Comparison of ENCODE assay signal across 10 mouse cellular contexts in the genomic region with DNA sequence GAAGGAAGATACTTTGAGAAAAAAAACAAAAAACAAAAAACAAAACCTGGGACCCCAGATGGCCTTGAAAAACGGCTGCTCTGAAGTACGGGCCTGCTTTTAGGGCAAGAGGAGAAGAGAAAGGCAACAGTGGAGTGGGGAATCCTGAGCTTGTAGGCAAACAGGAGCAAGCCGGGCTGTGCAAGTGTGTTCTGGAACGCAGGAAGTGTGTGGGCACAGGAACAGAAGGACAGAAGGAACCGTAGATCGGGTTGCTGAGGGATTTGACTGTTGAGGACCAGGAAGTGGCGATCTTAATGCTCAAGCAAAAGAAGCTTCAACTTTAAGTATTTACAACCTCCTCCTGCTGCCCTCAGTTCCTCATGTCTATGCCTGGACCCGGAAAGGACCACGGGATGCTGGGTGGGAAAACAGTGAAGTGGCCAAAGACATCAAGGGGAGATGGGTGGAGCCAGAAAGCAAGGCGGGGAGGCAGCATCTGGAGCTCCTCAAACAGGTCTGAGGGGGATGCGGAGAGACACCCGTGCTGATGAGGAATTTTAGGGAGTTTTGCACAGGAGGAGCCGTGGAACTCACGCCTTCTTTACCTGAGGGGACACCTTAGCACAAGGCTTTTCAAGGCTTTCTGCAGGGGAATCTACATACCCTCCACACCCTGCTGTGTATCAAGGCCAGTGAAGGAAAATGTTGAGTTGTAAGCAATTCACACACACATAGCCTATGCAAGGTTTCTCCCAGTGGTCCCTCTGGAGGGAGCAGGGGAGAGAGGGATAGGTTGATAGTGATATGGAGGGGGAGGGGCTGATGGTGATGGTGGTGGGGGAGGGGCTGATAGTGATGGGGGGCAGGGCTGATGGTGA. TPM values are rescaled to one million over a fixed set of nuclear protein-coding genes. Genes with fewer than 3 reads are reported as not detected.
DNase-seq lines count a peak whose midpoint lies in the region; ATAC-seq and TF ChIP-seq lines count a peak whose summit lies in the region.
"Had no signal": no experiment of that assay in that cellular context is flagged by ENCODE, and none has a peak within 500 bp of the region (broad histone marks: within the 10 kb centered on the region; RNA-seq: fewer than 3 reads in every experiment).

No protein-coding gene starts in this region.

- no peaks in the 10 kb centered on the region for H3K36me3 ChIP-seq in kidney, embryonic 15.5 days
- no peaks in the 10 kb centered on the region for H3K36me3 ChIP-seq in heart, postnatal 0 days (replicated peaks; ENCODE audit: control insufficient read depth, insufficient read depth, low read length)
- H3K36me3 ChIP-seq in midbrain, embryonic 11.5 days (ENCODE audit: control insufficient read depth, insufficient read depth, low read length) = no peaks in the 10 kb centered on the region

- ATAC-seq in kidney, embryonic 15.5 days (replicated peaks; ENCODE audit: low FRiP score) = peak; percentile 78
- peak; percentile 13; the same call in 1 of the 2 replicates for ATAC-seq in heart, postnatal 0 days (ENCODE audit: insufficient read depth, low read depth)
- 0 out of 2 replicates have a peak, but pooled peaks have one; percentile 13 for ATAC-seq in megakaryocyte, adult 5-6 weeks (ENCODE audit: poor library complexity, severe bottlenecking)
- no peak for ATAC-seq in midbrain, embryonic 11.5 days (ENCODE audit: low FRiP score)

- no peak for TF ChIP-seq EP300 in heart, postnatal 0 days (IDR thresholded peaks at IDR 0.05; ENCODE audit: low read depth)

- H3K27me3 ChIP-seq in kidney, embryonic 15.5 days = peaks cover 19% of the 10 kb centered on the region
- H3K27me3 ChIP-seq in heart, postnatal 0 days (ENCODE audit: control insufficient read depth, insufficient read depth, low read length) = no peaks in the 10 kb centered on the region
- H3K27me3 ChIP-seq in midbrain, embryonic 11.5 days (ENCODE audit: control insufficient read depth, insufficient read depth, low read length) = no peaks in the 10 kb centered on the region

- peak overlapping the region; percentile 41; the same call in 1 of the 2 replicates for H3K27ac ChIP-seq in kidney, embryonic 15.5 days
- H3K27ac ChIP-seq in heart, postnatal 0 days (ENCODE audit: low read depth) = peak overlapping the region; percentile 38; the same call in 1 of the 2 replicates
- H3K27ac ChIP-seq in midbrain, embryonic 11.5 days (ENCODE audit: low read depth, low read length) = no peak overlapping the region

- DNase-seq in kidney, adult 8-10 months = no peak
- peak; percentile 38 for DNase-seq in brain, adult 2 months (ENCODE audit: low read depth, low spot score)
- DNase-seq in heart, postnatal 0 days (ENCODE audit: low spot score) = no peak
- DNase-seq in cerebellum, adult 11-12 months = no peak
- DNase-seq in adrenal gland, adult 18-20 months (ENCODE audit: low spot score in 2 of 2) = no peak
- no peak for DNase-seq in midbrain, embryonic 11.5 days (ENCODE audit: low spot score, missing footprints)
- DNase-seq: liver, postnatal 0 days; spleen, adult 18-20 months had no signal

- H3K9ac ChIP-seq in kidney, embryonic 15.5 days = no peak overlapping the region
- no peak overlapping the region for H3K9ac ChIP-seq in heart, postnatal 0 days (replicated peaks; ENCODE audit: low read depth, low read length)
- H3K9ac ChIP-seq in midbrain, embryonic 11.5 days (ENCODE audit: low read length) = no peak overlapping the region
- H3K9ac ChIP-seq: liver, postnatal 0 days had no signal

- H3K4me1 ChIP-seq in kidney, embryonic 15.5 days = peaks cover 21% of the 10 kb centered on the region
- peaks cover 16% of the 10 kb centered on the region for H3K4me1 ChIP-seq in heart, postnatal 0 days (ENCODE audit: control insufficient read depth, insufficient read depth)
- no peaks in the 10 kb centered on the region for H3K4me1 ChIP-seq in midbrain, embryonic 11.5 days (ENCODE audit: control insufficient read depth, insufficient read depth, low read length)

- no peak for TF ChIP-seq CTCF in heart, postnatal 0 days (IDR thresholded peaks at IDR 0.05; ENCODE audit: low read depth)

- H3K4me2 ChIP-seq in kidney, embryonic 15.5 days = peak overlapping the region; percentile 34
- no peak overlapping the region for H3K4me2 ChIP-seq in heart, postnatal 0 days (ENCODE audit: low read depth, low read length)
- no peak overlapping the region for H3K4me2 ChIP-seq in midbrain, embryonic 11.5 days

- no peak overlapping the region for H3K4me3 ChIP-seq in kidney, embryonic 15.5 days (replicated peaks)
- H3K4me3 ChIP-seq in heart, postnatal 0 days (ENCODE audit: low read depth, low read length) = no peak overlapping the region
- no peak overlapping the region for H3K4me3 ChIP-seq in midbrain, embryonic 11.5 days (ENCODE audit: low read depth, low read length)

- no peaks in the 10 kb centered on the region for H3K9me3 ChIP-seq in kidney, embryonic 15.5 days (replicated peaks)
- no peaks in the 10 kb centered on the region for H3K9me3 ChIP-seq in heart, postnatal 0 days (replicated peaks; ENCODE audit: control insufficient read depth, low read length)
- no peaks in the 10 kb centered on the region for H3K9me3 ChIP-seq in midbrain, embryonic 11.5 days (ENCODE audit: control insufficient read depth, low read length)

- 16% methylated on average over 14 of the region's 14 CpGs for WGBS in kidney, embryonic 15.5 days
- 37% methylated on average over 14 of the region's 14 CpGs for WGBS in heart, postnatal 0 days
- 43% methylated on average over 14 of the region's 14 CpGs for WGBS in midbrain, embryonic 11.5 days

RNA-seq across cellular contexts. Expression of gene Fgl2, which starts 11.2 kb away (rescaled TPM):
- polyA plus RNA-seq in kidney, embryonic 15.5 days (2015; fragmentation: Nextera tagmentation; extraction: Ambion mirVana) = 3.2 and 3.3 TPM in 2 replicates
- total RNA-seq in heart, postnatal 0 days (2014; rRNA removed; ENCODE audit: low replicate concordance) = 63.2 and 79.5 TPM in 2 replicates
- 44.2 and 54.4 TPM in 2 replicates for polyA plus RNA-seq in heart, postnatal 0 days (2015; fragmentation: Nextera tagmentation; extraction: Ambion mirVana)
- 40.7 and 48.1 TPM in 2 replicates for total RNA-seq in megakaryocyte, adult 5-6 weeks (2015)
- total RNA-seq in megakaryocyte, adult 5-6 weeks (2017) = 47.9 and 49.3 TPM in 2 replicates
- 10 to 100 TPM in 1 of 2 experiments, 1 to 10 TPM in 1; 9.1 to 11.0 TPM for total RNA-seq in adrenal gland, adult 18-20 months (2021)
- 2.5 and 2.6 TPM in 2 replicates for polyA plus RNA-seq in midbrain, embryonic 11.5 days (2014; fragmentation: Nextera tagmentation; extraction: Ambion mirVana)

RNA-seq across cellular contexts. Expression of gene Ccdc146, which starts 40.9 kb away (rescaled TPM):
- polyA plus RNA-seq in kidney, embryonic 15.5 days (2015; fragmentation: Nextera tagmentation; extraction: Ambion mirVana) = not detected in 2 replicates
- total RNA-seq in heart, postnatal 0 days (2014; rRNA removed; ENCODE audit: low replicate concordance) = 0.08 TPM in 1 of 2 replicates, not detected in the other
- polyA plus RNA-seq in heart, postnatal 0 days (2015; fragmentation: Nextera tagmentation; extraction: Ambion mirVana) = 4.1 and 4.2 TPM in 2 replicates
- 0.09 TPM in 1 of 2 replicates, not detected in the other for total RNA-seq in megakaryocyte, adult 5-6 weeks (2015)
- 0.59 TPM in 1 of 2 replicates, not detected in the other for total RNA-seq in megakaryocyte, adult 5-6 weeks (2017)
- not detected for total RNA-seq in adrenal gland, adult 18-20 months (2021)
- polyA plus RNA-seq in midbrain, embryonic 11.5 days (2014; fragmentation: Nextera tagmentation; extraction: Ambion mirVana) = 0.32 TPM in 1 of 2 replicates, not detected in the other

RNA-seq across cellular contexts. Expression of gene Fam185a, which starts 41.1 kb away (rescaled TPM):
- 6.2 and 6.4 TPM in 2 replicates for polyA plus RNA-seq in kidney, embryonic 15.5 days (2015; fragmentation: Nextera tagmentation; extraction: Ambion mirVana)
- total RNA-seq in heart, postnatal 0 days (2014; rRNA removed; ENCODE audit: low replicate concordance) = 11.9 and 23.4 TPM in 2 replicates
- 6.8 and 6.9 TPM in 2 replicates for polyA plus RNA-seq in heart, postnatal 0 days (2015; fragmentation: Nextera tagmentation; extraction: Ambion mirVana)
- total RNA-seq in megakaryocyte, adult 5-6 weeks (2015) = 1.1 and 1.5 TPM in 2 replicates
- 2.4 and 6.1 TPM in 2 replicates for total RNA-seq in megakaryocyte, adult 5-6 weeks (2017)
- total RNA-seq in adrenal gland, adult 18-20 months (2021) = 10 to 100 TPM; 12.3 to 13.5 TPM
- 4.7 and 5.0 TPM in 2 replicates for polyA plus RNA-seq in midbrain, embryonic 11.5 days (2014; fragmentation: Nextera tagmentation; extraction: Ambion mirVana)
